Mouse (Mus musculus): ENCODE data around the gene Gm9972.

- TF ChIP-seq POLR2A (IDR thresholded peaks at IDR 0.05; ENCODE audit: insufficient read depth, low read depth, low read length) (no peak), EP300 (IDR thresholded peaks at IDR 0.05; ENCODE audit: insufficient read depth, low read depth, low read length) (no peak), CTCF (IDR thresholded peaks at IDR 0.05) (no peak)
These were observed 50.9 kb downstream of the Gm9972 start for GRCm38 (mm10) chr11:43086309-43087050.
